ENCODE assay signal across 11 mouse cellular contexts in the genomic region with DNA sequence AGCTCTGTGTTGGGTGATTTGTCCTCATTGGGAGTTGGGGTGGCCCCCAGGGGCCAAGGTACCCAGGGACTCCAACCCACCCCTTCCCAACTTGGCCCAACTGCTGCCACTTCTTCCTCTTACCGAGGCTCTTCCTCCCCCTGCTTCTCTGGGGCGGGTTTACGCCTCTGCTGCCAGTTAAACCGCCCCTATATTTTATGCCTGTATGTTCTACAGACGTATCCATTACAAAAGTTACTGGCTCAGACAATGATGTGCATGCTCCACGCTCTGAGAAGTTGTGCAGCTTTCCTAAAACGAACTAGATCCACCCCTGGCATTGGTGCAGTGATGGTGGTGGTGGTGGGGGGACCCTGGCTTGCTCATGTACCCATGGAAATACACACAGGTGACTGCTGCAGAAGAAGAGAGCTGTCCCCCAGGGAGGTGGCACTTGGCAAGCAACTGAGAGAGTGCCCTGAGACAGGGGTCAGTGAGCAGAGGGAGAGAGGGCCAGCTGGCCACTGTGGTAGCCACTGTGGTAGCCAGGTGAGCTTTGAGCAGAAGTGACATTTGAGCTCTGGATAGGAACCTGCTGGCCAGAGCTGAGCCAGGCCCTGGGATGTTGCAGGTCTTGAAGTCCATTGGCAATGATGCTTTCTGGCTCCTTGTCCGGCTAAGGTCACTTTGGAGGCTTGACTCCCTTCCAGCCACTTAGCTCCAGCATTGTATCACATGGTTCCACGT. TPM values are rescaled to one million over a fixed set of nuclear protein-coding genes. Genes with fewer than 3 reads are reported as not detected.
DNase-seq lines count a peak whose midpoint lies in the region; ATAC-seq and TF ChIP-seq lines count a peak whose summit lies in the region.
"Had no signal": no experiment of that assay in that cellular context is flagged by ENCODE, and none has a peak within 500 bp of the region (broad histone marks: within the 10 kb centered on the region; RNA-seq: fewer than 3 reads in every experiment).

No protein-coding gene starts in this region.

- no peaks in the 10 kb centered on the region for H3K36me3 ChIP-seq in forebrain, embryonic 15.5 days
- H3K36me3 ChIP-seq in forebrain, embryonic 11.5 days (ENCODE audit: control insufficient read depth, insufficient read depth, low read length): no peaks in the 10 kb centered on the region
- peaks cover 1% of the 10 kb centered on the region; the same call in 1 of the 2 replicates for H3K36me3 ChIP-seq in liver, adult 2 months (ENCODE audit: control insufficient read depth, insufficient read depth, low read length)
- H3K36me3 ChIP-seq in kidney, embryonic 16.5 days (ENCODE audit: insufficient read depth, low read length): 0 out of 2 replicates have a peak, but pooled peaks cover 3% of the 10 kb centered on the region
- no peaks in the 10 kb centered on the region for H3K36me3 ChIP-seq in stomach, postnatal 0 days (ENCODE audit: control insufficient read depth, insufficient read depth, low read length)
- no peaks in the 10 kb centered on the region for H3K36me3 ChIP-seq in limb, embryonic 10.5 days
- H3K36me3 ChIP-seq: limb, embryonic 15.5 days had no signal

- no peaks in the 10 kb centered on the region for H3K9me3 ChIP-seq in forebrain, embryonic 15.5 days
- H3K9me3 ChIP-seq in forebrain, embryonic 11.5 days (ENCODE audit: control insufficient read depth, low read length): no peaks in the 10 kb centered on the region
- peaks cover 4% of the 10 kb centered on the region; the same call in 1 of the 2 replicates for H3K9me3 ChIP-seq in kidney, embryonic 16.5 days (ENCODE audit: low read length)
- no peaks in the 10 kb centered on the region for H3K9me3 ChIP-seq in stomach, postnatal 0 days (ENCODE audit: control insufficient read depth, low read length)
- no peaks in the 10 kb centered on the region for H3K9me3 ChIP-seq in limb, embryonic 10.5 days (replicated peaks)
- H3K9me3 ChIP-seq: limb, embryonic 15.5 days had no signal

- no peak overlapping the region for H3K9ac ChIP-seq in forebrain, embryonic 15.5 days (replicated peaks)
- no peak overlapping the region for H3K9ac ChIP-seq in forebrain, embryonic 11.5 days (ENCODE audit: low read length)
- peak overlapping the region; percentile 4; the same call in 1 of the 2 replicates for H3K9ac ChIP-seq in liver, adult 2 months (ENCODE audit: low read depth, low read length)
- no peak overlapping the region for H3K9ac ChIP-seq in kidney, embryonic 16.5 days (replicated peaks; ENCODE audit: low read length)
- no peak overlapping the region for H3K9ac ChIP-seq in stomach, postnatal 0 days (ENCODE audit: low read length)
- H3K9ac ChIP-seq: limb, embryonic 15.5 days had no signal

- H3K4me2 ChIP-seq in forebrain, embryonic 15.5 days (replicated peaks): no peak overlapping the region
- H3K4me2 ChIP-seq in forebrain, embryonic 11.5 days (ENCODE audit: low read depth, low read length, severe bottlenecking): no peak overlapping the region
- H3K4me2 ChIP-seq in kidney, embryonic 16.5 days (replicated peaks; ENCODE audit: low read depth, low read length): no peak overlapping the region
- H3K4me2 ChIP-seq in stomach, postnatal 0 days (replicated peaks; ENCODE audit: low read depth): no peak overlapping the region
- H3K4me2 ChIP-seq: limb, embryonic 15.5 days had no signal

- ATAC-seq in forebrain, embryonic 15.5 days (replicated peaks): no peak
- ATAC-seq in forebrain, embryonic 11.5 days (replicated peaks; ENCODE audit: low FRiP score): no peak
- peak; percentile 32 for ATAC-seq in kidney, embryonic 16.5 days (ENCODE audit: low FRiP score, low TSS enrichment)
- no peak for ATAC-seq in stomach, postnatal 0 days (ENCODE audit: low FRiP score, low TSS enrichment)

- no peak for DNase-seq in forebrain, embryonic 11.5 days (ENCODE audit: low spot score)
- DNase-seq in liver, adult 2 months (ENCODE audit: extremely low read depth, low read depth, low spot score): peak; percentile 100
- DNase-seq in liver: no peak
- no peak for DNase-seq in stomach, postnatal 0 days (ENCODE audit: low spot score)
- DNase-seq in limb, embryonic 10.5 days (ENCODE audit: low spot score): no peak
- DNase-seq in layer of hippocampus, adult 11-12 months (ENCODE audit: low spot score): no peak
- DNase-seq: adrenal gland, postnatal 25 days; heart, postnatal 10 days had no signal

- peaks cover 16% of the 10 kb centered on the region for H3K79me2 ChIP-seq in liver, adult 2 months (ENCODE audit: control insufficient read depth, insufficient read depth, low read length)

- WGBS in forebrain, embryonic 15.5 days: 67% methylated on average over 9 of the region's 9 CpGs
- 81% methylated on average over 9 of the region's 9 CpGs for WGBS in forebrain, embryonic 11.5 days
- WGBS in liver, adult 2 months: 31% methylated on average over 9 of the region's 9 CpGs
- WGBS in kidney, embryonic 16.5 days: 37% methylated on average over 9 of the region's 9 CpGs
- WGBS in stomach, postnatal 0 days: 64% methylated on average over 9 of the region's 9 CpGs
- 75% methylated on average over 9 of the region's 9 CpGs for WGBS in limb, embryonic 10.5 days

- TF ChIP-seq EP300 in stomach, postnatal 0 days (optimal IDR thresholded peaks at IDR 0.05): no peak

- TF ChIP-seq CTCF in liver, adult 2 months (IDR thresholded peaks at IDR 0.05; ENCODE audit: low read depth, low read length): no peak
- TF ChIP-seq CTCF in stomach, postnatal 0 days (IDR thresholded peaks at IDR 0.05; ENCODE audit: low read depth): no peak

- no peak overlapping the region for H3K4me3 ChIP-seq in forebrain, embryonic 15.5 days
- H3K4me3 ChIP-seq in forebrain, embryonic 11.5 days (ENCODE audit: low read depth, low read length): no peak overlapping the region
- no peak overlapping the region for H3K4me3 ChIP-seq in liver, adult 2 months (ENCODE audit: insufficient read depth, low read depth, low read length)
- H3K4me3 ChIP-seq in kidney, embryonic 16.5 days (ENCODE audit: low read length): no peak overlapping the region
- H3K4me3 ChIP-seq in stomach, postnatal 0 days (ENCODE audit: low read depth, low read length): no peak overlapping the region
- H3K4me3 ChIP-seq in limb, embryonic 10.5 days: no peak overlapping the region
- H3K4me3 ChIP-seq: limb, embryonic 15.5 days had no signal

- peak overlapping the region; percentile 76 for H3K27ac ChIP-seq in forebrain, embryonic 15.5 days (replicated peaks)
- no peak overlapping the region for H3K27ac ChIP-seq in forebrain, embryonic 11.5 days (ENCODE audit: low read depth, low read length)
- H3K27ac ChIP-seq in liver, adult 2 months (replicated peaks; ENCODE audit: insufficient read depth, low read depth, low read length): peak overlapping the region; percentile 60
- H3K27ac ChIP-seq in kidney, embryonic 16.5 days (ENCODE audit: low read length): peak overlapping the region; percentile 69
- H3K27ac ChIP-seq in stomach, postnatal 0 days (replicated peaks): 0 out of 2 replicates have a peak overlapping the region, but pooled peaks have one; percentile 24
- H3K27ac ChIP-seq in limb, embryonic 10.5 days: no peak overlapping the region
- H3K27ac ChIP-seq: limb, embryonic 15.5 days had no signal

- H3K4me1 ChIP-seq in forebrain, embryonic 15.5 days: peaks cover 25% of the 10 kb centered on the region
- H3K4me1 ChIP-seq in forebrain, embryonic 11.5 days (replicated peaks; ENCODE audit: control insufficient read depth, insufficient read depth, low read length): no peaks in the 10 kb centered on the region
- H3K4me1 ChIP-seq in liver, adult 2 months (ENCODE audit: control insufficient read depth, insufficient read depth, low read length): peaks cover 37% of the 10 kb centered on the region
- peaks cover 42% of the 10 kb centered on the region for H3K4me1 ChIP-seq in kidney, embryonic 16.5 days (ENCODE audit: insufficient read depth, low read length)
- H3K4me1 ChIP-seq in stomach, postnatal 0 days (replicated peaks; ENCODE audit: control insufficient read depth, insufficient read depth): 0 out of 2 replicates have a peak, but pooled peaks cover 2% of the 10 kb centered on the region
- H3K4me1 ChIP-seq in limb, embryonic 10.5 days: peaks cover 18% of the 10 kb centered on the region

- no peaks in the 10 kb centered on the region for H3K27me3 ChIP-seq in forebrain, embryonic 15.5 days
- H3K27me3 ChIP-seq in forebrain, embryonic 11.5 days (ENCODE audit: control insufficient read depth, insufficient read depth, low read length): no peaks in the 10 kb centered on the region
- no peaks in the 10 kb centered on the region for H3K27me3 ChIP-seq in liver, adult 2 months (ENCODE audit: control insufficient read depth, insufficient read depth, low read length)
- no peaks in the 10 kb centered on the region for H3K27me3 ChIP-seq in kidney, embryonic 16.5 days (ENCODE audit: insufficient read depth, low read length)
- no peaks in the 10 kb centered on the region for H3K27me3 ChIP-seq in stomach, postnatal 0 days (ENCODE audit: control insufficient read depth, insufficient read depth, low read length)
- H3K27me3 ChIP-seq in limb, embryonic 10.5 days (ENCODE audit: low read depth, poor library complexity, severe bottlenecking): no peaks in the 10 kb centered on the region
- H3K27me3 ChIP-seq: limb, embryonic 15.5 days had no signal

- TF ChIP-seq POLR2A in liver, adult 2 months (IDR thresholded peaks at IDR 0.05; ENCODE audit: extremely low read depth, insufficient read depth, low read length): no peak

RNA-seq across cellular contexts. Expression of gene Mgll, which starts 18.2 kb away (rescaled TPM):
- polyA plus RNA-seq in forebrain, embryonic 15.5 days (2015; fragmentation: Nextera tagmentation; extraction: Ambion mirVana): 24.9 and 25.0 TPM in 2 replicates
- polyA plus RNA-seq in forebrain, embryonic 11.5 days (2014; fragmentation: Nextera tagmentation; extraction: Ambion mirVana): 4.1 and 4.4 TPM in 2 replicates
- total RNA-seq in liver, adult 2 months (2014; rRNA removed): 56.2 and 81.3 TPM in 2 replicates
- polyA plus RNA-seq in liver, adult 2 months (2012; rRNA removed): 156 and 158 TPM in 2 replicates
- polyA plus RNA-seq in kidney, embryonic 16.5 days (2015; fragmentation: Nextera tagmentation; extraction: Ambion mirVana): 40.2 and 48.0 TPM in 2 replicates
- polyA plus RNA-seq in stomach, postnatal 0 days (2015; fragmentation: Nextera tagmentation; extraction: Ambion mirVana): 117 and 127 TPM in 2 replicates
- polyA plus RNA-seq in limb, embryonic 10.5 days (2016; fragmentation: Nextera tagmentation; extraction: Ambion mirVana): 1.6 and 3.3 TPM in 2 replicates

Comparison
In these comparisons a context has a peak if more than half of its experiments do, and no peak if none do; other contexts are left out.
1. H3K27ac ChIP-seq: peak in forebrain, embryonic 15.5 days (single experiment), liver, adult 2 months (single experiment), kidney, embryonic 16.5 days (single experiment) and stomach, postnatal 0 days (single experiment); none in forebrain, embryonic 11.5 days (single experiment) and limb, embryonic 10.5 days (single experiment).